Mouse (Mus musculus) layer of hippocampus, adult 8-10 months (tissue): ENCODE measurements around the gene Cpa2. TPM values are rescaled to one million over a fixed set of nuclear protein-coding genes. Genes with fewer than 3 reads are reported as not detected.

Experiments used
- DNase-seq, 2 experiments: peaks; one replicate each; pipeline ENCODE4 v3.0.0; 2022; ENCODE audit warnings: low spot score in 2 of 2
- total RNA-seq, 4 experiments: library from RNA; stranded (reverse); gene quantifications; 2 replicates each; pipeline ENCODE4 v1.2.4; 2022

Cpa2 gene
- 1 to 10 TPM; 1.4 to 2.5 (median 1.9) TPM for total RNA-seq

- no peak for DNase-seq
These were observed at the start of gene Cpa2 for GRCm38 (mm10) chr6:30541009-30541799. Gene Cpa2, plus strand, starts transcription at chr6:30541582.

GRCm38 (mm10) chr6:30499049-30499448 is 42.3 kb upstream of the Cpa2 start:
- no peak for DNase-seq

GRCm38 (mm10) chr6:30508824-30509223 is 32.6 kb upstream of the Cpa2 start:
- DNase-seq, result no peak

GRCm38 (mm10) chr6:30509265-30510239 is 31.8 kb upstream of the Cpa2 start, which contains the start of the genes Tmem209 and Ssmem1:
Gene Tmem209, minus strand, starts transcription at chr6:30509783.
Gene Ssmem1, plus strand, starts transcription at chr6:30509849.
- peak; percentile 98 to 99 for DNase-seq

- DNase-seq, result no peak
These were observed 31.1 kb upstream of the Cpa2 start for GRCm38 (mm10) chr6:30510291-30510690.

- DNase-seq, result no peak
These were observed 27.1 kb upstream of the Cpa2 start for GRCm38 (mm10) chr6:30514242-30514641.

GRCm38 (mm10) chr6:30520400-30520799 is 21.0 kb upstream of the Cpa2 start:
- DNase-seq, result no peak

GRCm38 (mm10) chr6:30525456-30526332 is 15.7 kb upstream of the Cpa2 start:
- DNase-seq, result no peak

- no peak for DNase-seq
These were observed 14.5 kb upstream of the Cpa2 start for GRCm38 (mm10) chr6:30526586-30527515.

- peak in 1 of 2 experiments; percentile 24 for DNase-seq
These were observed 12.6 kb upstream of the Cpa2 start for GRCm38 (mm10) chr6:30528800-30529199.

- DNase-seq, result no peak
These were observed 6.0 kb upstream of the Cpa2 start for GRCm38 (mm10) chr6:30535340-30535739.

GRCm38 (mm10) chr6:30538240-30538639 is 3.1 kb upstream of the Cpa2 start:
- DNase-seq, result no peak

- DNase-seq, result no peak
These were observed 2.6 kb upstream of the Cpa2 start for GRCm38 (mm10) chr6:30538800-30539199.

- no peak for DNase-seq
These were observed 895 bp downstream of the Cpa2 start for GRCm38 (mm10) chr6:30542277-30542676.

GRCm38 (mm10) chr6:30543077-30543476 is 1.7 kb downstream of the Cpa2 start:
- DNase-seq, result no peak

GRCm38 (mm10) chr6:30543851-30544250 is 2.5 kb downstream of the Cpa2 start:
- DNase-seq, result no peak

GRCm38 (mm10) chr6:30545689-30546088 is 4.3 kb downstream of the Cpa2 start:
- DNase-seq, result no peak

GRCm38 (mm10) chr6:30546571-30547273 is 5.3 kb downstream of the Cpa2 start:
- no peak for DNase-seq

- DNase-seq, result no peak
These were observed 5.9 kb downstream of the Cpa2 start for GRCm38 (mm10) chr6:30547274-30547645.
